Mouse (Mus musculus) spleen, embryonic (tissue): Measurements from ENCODE around the gene Exoc7.

Experiments used
- CTCF ChIA-PET: fragments of 350-600 bp; sonication (Branson Sonifier 250); formaldehyde crosslinking; loops from one replicate; lab custom pipeline; 2022; lab: Charles Lee

Gene Exoc7

DNA sequence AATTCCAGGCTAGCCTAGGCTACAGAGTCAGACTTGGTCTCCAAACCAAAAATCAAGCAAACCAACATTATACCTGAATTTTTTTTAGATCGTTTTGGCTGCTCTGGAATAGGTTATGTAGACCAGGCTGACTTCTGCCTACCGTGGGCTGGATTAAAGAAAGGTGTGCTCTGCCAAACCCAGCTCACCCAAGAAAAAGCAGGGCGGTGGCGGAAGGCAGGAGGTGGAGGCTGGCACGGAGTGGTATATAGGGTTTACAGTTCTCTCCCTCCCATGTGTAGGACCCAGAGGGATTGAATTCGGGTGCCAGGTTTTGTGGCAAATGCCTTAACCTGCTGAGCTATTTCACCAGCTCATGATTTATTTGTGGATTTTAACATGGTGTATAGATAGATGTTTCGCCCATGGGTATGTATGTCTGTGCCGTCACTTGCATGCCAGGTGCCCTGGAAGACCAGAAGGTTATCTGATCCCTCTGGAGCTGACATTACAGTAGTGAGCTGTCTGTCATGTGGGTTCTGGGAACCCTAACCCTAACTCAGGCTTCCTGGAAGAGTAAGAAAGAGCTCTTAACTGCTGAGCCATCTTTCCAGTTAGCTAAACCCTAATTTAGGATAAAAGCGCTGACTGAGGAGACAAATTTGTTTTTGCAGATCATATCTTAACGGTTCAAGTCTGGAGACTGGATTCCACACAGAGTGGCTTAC, at the start of gene Exoc7:
Gene Exoc7 (minus strand): TSS at position 215 of the 707 bp plus-strand sequence.
- CTCF ChIA-PET, result interaction anchor here (1.1 kb wide), 1 partner anchor 157 kb away, joined by 3 read pairs; no protein-coding TSS in a partner anchor

DNA sequence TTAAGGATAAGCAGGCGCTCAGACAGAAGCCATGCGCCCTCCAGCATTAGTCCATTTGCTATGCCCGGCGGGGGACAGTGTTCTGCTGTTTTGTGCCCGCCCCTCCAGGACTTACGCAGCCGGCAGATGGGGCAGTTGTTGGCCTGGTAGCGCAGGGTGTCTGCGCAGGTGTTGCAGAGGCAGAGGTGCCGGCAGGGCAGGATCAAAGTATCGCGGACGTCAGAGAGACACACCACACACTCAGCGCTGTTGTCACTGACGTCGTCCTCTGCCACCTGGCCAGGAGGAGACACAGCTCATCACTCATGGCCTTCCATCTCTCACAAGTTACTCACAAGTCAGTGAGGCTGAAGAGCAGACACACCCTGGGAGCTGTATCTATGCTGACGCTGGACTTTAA, 47.5 kb upstream of the Exoc7 start:
- CTCF ChIA-PET, result no interaction called here

DNA sequence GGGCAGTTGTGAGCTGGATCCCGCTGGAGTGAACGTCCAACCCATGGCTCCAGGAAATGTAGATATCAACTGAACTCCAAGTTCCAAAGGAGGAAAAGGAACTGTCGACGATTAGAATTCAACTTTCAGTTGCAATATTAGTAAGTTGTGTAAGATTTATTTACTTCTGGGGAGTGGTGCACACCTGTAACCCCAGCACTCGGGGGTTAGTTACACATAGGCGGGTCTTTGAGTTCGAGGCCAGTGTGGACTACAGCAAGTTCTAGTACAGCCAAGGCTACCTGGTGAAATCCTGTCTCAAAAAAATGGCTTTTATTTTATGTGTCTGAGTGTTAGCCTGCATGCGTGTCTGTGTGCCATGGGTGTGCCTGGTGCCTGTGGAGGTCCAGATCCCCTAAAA, 46.5 kb upstream of the Exoc7 start:
- CTCF ChIA-PET, result no interaction called here

DNA sequence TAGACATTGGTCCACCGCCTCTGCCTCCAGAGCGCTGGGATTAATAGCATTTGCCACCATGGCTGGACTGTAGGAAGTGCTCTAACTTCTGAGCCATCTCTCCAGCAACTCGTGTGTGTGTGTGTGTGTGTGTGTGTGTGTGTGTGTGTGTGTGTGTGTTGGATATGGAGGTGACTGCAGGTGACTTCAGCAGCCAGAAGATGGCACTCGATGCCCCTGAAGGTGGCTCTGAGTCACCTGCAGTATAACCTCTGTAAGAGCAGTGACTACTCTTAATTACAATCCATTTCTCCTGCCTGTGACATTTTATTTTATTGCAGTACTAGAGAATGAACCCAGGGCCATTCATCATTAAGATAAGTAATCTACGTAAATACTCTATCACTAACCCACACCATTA, 44.3 kb upstream of the Exoc7 start:
- CTCF ChIA-PET, result no interaction called here

DNA sequence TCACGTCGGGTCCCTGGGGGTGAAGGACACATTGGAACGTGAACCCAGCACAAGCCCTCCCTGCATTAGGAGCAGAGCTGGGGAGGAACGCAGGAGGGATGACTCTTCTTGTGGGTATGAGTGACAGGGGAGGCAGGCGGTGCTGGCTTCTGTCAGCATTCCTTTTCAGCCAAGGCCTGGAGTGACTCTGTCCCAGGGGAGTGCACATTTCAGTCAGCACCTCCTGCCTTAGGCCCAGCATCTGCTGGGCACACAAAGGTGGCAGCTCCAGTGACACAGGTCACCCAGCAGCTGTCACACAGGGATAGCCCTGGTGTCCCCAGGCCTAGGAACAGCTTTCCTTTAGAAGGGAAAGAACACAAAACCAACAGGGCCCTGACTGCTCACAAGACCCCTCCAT, 40.9 kb upstream of the Exoc7 start:
- CTCF ChIA-PET, result interaction anchor here (0.6 kb wide), 1 partner anchor 327 kb away, joined by 3 read pairs; no protein-coding TSS in a partner anchor

DNA sequence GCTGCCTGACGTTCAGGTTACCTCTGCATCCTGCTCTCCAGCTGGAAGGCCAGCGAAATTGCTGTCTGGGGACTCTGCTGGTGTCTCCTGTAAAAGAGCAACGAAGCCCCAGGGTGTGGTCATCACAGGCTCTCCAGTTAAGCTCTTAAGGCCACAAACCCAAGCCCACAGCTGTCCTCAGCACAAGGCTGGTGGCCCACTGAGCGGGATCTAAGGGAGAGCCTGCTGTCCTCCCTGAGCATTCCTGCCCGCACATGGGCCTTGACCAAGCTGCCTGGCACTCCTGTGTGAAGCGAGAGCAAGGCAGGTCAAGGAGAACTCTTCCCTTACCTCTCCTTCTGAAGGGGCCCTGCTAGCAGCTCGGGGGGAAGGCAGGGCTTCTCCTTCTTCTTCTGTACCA, 40.0 kb upstream of the Exoc7 start:
- CTCF ChIA-PET, result no interaction called here

DNA sequence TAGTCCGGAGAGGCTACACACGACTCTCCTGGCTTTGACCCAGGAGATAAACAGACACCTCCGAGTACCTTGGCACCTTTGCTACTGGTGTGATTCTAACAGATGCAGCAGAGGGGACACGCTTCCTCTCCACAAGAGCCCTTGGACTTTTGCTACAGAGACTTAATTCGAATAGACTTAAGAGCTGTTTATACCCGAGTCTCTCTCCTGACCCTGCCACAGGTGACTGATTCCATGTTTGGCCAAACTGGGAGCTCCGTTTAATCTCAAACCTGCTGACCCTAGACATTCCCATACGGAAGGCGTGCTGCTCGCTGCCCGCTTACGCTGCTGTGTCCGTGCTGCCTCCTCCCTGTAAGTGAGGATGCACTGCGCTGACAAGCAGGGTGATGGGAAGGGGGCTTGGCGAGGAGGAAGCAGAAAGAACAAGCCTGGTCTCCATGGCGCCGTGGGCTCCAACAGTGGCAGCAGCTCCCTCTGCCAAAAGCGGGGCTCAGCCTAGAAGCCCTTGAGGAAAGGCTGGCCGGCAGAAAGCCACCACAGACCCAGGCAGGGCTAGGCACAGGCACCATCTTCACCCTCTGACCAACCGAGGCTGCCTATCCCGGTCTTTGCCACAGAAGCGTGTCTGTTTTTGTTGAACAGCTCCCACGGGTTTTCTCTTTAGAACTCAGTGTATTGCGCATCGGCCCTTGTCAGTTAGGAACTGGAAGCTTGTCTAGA, 35.2 kb upstream of the Exoc7 start:
- CTCF ChIA-PET, result interaction anchor here (0.6 kb wide), 1 partner anchor 101 kb away, joined by 3 read pairs; no protein-coding TSS in a partner anchor

DNA sequence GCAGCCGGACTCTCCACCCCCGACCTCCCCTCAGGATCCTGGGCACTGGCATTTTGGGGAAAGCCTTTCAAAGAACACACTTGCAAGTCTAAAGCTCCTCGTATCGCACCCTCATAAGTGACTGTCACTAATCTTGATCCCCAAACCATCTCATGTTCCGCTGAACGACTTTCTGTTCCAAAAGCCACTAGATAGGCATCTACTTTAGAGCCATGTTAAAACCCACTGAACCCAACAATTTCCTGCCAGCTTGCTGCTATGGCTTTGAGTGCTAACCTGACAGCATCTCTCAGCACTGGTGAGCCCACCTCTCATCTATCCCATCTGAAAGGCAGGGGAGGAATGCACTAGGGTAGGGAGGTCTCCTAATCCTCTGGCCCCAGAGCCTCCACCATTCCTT, 30.5 kb upstream of the Exoc7 start:
- CTCF ChIA-PET, result no interaction called here

DNA sequence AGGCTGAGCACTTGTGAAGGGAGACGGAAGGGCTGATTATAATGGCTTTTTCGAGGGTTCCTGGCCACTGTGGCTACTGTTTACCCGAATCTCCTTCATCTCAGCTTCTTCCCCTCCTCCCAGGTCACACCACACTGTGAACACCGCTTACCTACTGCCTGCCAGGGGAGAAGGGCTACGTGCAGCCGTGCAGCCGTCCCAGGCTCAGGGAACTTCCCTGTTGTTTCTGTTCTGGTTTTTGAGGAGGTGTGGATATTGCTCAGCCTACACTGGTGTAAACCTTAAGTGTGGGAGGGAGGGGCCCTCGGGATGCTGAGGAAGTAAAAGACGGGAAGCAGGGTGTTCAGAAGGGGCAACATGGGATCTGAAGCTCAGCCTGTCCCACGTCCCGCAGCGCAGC, 30.0 kb upstream of the Exoc7 start:
- CTCF ChIA-PET, result no interaction called here

DNA sequence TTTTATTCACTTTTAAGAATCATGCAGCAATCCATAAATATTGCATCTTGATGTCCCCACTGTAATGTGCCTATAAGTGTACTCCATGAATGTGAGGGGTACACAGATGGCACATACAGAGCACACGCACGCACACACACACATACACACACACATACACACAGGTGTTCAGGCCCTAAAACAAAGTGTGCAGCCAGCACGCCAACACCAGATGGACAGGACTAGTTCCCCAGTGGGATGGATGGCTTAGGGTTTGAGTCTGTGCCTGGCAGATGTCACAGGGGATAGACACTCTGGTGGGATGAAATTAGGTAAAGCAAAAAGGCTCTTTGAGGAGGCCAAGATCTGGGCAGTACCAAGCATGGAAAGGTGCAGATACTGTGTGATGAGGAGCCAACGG, 29.4 kb upstream of the Exoc7 start:
- CTCF ChIA-PET, result no interaction called here

DNA sequence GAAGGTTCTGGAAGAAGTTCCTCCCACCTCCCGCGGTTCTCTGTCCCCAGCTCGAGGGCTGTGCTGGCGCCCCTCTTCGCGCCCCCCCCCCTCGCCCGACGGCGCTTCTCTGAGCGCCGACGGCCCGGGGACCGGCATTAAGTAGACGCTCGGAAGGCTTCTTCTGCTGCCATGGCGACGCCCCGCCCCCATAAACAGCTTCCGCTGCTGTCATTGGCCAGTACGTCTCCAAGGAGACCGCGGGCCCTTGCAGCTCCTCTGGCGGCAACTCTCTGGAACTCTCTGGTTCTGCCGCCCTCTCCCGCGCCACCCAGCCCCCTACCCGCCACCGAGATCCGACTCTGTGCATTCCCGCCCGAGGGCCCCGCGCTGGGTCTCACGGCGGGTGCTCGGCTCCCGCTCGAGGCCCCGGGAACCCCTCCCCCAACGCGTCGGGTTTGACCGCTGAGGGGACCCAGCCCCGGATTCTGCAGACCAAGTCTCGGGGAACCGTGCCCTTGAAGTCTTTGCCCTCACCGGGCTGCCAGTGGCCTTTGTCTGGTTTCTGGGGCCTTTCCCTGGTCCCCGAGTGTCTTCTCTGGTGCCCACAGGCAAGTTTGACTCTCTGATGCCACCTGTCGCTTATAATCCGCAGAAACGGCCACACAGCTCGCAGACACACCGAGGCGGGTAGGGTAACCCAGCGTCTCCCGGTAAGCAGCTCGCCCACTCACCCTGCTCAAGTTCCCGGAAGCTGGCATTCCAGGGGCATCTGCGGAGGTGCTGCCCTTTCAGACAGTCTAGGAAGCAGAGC, 28.4 kb upstream of the Exoc7 start, which contains the start of gene Foxj1:
Gene Foxj1 (minus strand): TSS at position 156 of the 793 bp plus-strand sequence.
- CTCF ChIA-PET, result interaction anchor here (0.6 to 0.7 kb wide), 2 partner anchors 16 to 1653 kb away, joined by 3 to 4 read pairs; no protein-coding TSS in a partner anchor

DNA sequence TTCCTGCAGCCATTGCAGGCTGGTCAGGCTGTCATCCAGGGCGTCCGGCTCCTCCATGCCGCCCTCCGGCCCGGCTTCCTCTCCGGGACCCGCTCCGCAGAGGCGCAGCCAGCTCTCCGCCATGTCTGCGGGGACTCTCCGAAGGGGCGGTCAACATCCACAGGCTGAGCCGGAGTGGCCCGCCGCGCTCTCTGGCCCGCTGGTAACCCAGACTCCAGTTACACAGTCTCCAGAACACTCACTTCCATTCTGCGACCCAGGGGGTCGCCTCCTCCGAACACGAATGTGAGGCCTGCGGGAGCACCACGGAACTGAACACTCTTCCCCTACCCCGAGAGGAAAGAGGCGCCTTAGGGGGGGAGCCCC, 27.4 kb upstream of the Exoc7 start:
- CTCF ChIA-PET, result no interaction called here

DNA sequence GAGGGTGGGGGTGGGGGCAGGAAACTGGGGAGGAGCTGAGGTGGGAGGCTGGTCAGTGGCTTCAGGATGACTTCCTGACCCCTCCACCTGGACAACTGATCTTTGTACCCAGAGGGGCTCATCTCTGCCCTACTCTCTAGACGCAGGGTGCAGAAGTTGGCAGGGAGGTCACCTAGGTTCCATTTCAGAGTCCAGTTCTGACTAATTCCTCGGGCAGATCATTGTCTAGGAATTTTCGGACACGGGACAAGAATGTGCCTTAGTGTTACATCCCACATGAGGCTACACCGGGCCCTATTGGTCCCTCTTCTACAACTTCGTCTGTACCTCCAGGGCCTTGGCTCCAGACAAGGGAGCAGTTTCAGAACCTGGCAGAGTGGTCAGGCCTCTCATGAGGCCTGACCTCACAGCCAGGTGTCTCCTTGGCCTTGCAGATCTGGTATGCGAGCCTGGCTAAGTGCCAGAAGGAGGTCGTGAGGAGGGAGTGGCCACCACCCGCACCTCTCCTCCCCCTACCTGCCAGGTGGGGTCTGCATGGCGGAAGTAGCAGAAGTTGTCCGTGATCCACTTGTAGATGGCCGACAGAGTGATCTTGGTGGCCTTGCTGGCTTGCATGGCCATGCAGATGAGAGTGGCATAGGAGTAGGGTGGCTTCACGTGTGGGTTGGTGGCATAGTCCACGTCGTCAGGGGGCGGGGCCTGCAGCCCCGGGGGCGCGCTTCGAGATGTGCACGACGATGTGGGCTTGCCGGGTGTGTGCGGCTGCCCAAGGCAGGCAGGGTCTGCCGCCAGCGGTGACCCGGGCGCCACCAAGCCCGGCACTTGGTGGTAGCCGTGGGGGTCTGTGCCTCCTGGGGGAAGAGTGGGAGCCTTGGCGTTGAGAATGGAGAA, 26.7 kb upstream of the Exoc7 start:
- CTCF ChIA-PET, result no interaction called here

DNA sequence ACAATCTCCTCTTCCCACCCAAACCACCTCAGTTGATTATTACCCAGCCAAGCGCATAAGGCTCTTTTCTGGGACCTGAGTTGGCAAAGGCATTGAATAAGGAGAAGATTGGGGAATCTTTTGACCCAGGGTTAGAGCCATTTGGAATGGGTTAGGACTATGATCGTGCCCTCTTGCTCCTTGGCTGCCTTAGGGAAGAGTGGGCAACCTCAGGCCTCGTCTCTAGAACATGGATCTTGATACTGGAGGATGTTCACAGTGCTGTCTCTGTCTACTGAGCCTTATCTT, 25.9 kb upstream of the Exoc7 start:
- CTCF ChIA-PET, result interaction anchor here (0.6 kb wide), 1 partner anchor 66 kb away, joined by 3 read pairs; no protein-coding TSS in a partner anchor

DNA sequence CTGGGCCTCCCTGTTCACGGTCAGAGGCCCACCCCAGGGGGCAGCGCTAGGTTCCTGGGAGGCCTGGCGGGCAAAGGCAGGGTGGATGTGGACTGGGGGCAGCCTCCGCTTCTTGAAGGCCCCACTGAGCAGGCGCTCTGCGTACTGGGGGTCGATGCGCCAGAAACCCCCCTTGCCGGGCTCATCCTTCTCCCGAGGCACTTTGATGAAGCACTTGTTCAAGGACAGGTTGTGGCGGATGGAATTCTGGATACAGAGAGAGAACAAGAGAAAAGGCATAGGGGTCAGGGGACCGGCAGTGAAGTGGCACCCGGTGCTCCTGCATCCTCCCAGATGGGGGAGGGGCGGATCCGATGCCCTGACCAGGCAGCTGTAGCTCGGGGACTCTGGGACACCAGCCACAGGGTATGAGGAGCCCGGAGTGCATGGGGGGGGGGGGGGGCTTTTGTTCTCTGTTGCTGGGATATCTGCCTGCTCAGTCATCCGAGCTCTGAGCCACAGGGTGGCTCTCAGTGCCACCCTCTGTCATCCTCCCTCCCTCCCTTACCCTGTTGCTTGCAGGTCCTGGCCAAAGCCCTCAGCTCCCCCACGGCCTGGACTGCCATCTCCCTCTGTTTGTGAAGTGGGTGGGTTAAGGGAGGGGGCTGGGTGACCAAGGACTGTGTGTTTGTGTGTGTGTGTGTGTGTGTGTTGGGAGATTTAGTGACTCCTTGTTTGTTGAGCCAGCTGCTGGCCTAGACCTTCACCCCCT, 25.4 kb upstream of the Exoc7 start:
- CTCF ChIA-PET, result interaction anchor here (0.6 kb wide), 1 partner anchor 66 kb away, joined by 3 read pairs; no protein-coding TSS in a partner anchor

DNA sequence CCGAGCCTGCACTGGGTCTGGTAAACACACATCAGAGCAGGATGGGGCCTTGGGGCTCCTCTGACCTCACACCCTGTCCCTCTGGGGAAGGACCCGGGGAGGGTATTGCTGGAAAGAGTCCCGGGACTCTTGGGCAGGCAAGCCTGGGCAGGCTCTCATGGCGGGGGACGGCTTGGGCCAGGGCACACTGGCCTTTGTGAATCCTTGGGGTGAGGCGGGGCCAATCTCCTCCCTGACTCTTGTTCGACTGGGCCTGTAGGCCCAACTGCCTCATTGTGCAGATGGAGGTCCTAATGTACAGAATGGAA, 23.1 kb upstream of the Exoc7 start:
- CTCF ChIA-PET, result no interaction called here

DNA sequence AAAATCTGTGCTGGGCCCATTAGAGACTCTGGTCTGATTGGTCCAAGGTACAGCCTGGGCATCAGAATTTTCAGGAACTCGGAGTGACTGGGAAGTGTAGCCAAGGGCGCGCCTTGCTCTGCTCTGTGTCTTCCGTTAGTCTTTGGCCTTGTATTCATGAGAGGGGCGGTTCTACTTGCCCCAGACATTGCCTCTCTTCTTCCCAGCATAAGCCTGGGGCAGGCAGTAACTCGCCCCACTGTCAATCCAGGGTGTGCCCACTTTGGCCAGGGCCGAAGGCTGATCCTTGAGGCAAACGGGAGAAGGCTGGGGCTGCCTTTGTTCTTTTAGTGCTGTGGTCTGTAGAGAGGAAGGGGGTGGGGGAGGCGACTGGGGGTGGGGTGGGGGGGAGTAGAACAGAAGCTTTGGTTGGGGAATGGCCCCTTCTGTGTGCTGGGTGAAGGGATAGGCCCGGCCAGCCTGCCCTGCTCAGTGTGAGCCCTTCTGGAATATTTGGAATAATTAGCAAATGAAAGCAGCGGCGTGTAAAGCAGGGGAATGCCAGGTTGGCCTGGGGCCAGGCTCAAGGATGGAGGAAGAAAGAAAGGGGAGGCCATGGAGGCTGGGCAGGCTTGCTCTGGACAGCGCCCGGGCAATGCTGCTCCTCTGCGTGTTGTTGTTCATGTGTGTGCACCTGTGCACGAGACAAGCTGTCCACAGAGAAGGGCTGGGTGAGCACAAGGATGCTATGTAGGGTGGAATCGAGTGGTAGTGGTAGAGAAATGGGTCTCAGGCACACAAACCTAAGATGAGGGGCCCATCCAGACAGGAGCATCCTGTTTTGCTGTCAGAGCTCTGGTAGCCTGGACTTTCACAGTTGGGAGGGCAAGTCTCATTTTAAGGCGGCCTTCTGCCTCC, 22.5 kb upstream of the Exoc7 start:
- CTCF ChIA-PET, result no interaction called here

DNA sequence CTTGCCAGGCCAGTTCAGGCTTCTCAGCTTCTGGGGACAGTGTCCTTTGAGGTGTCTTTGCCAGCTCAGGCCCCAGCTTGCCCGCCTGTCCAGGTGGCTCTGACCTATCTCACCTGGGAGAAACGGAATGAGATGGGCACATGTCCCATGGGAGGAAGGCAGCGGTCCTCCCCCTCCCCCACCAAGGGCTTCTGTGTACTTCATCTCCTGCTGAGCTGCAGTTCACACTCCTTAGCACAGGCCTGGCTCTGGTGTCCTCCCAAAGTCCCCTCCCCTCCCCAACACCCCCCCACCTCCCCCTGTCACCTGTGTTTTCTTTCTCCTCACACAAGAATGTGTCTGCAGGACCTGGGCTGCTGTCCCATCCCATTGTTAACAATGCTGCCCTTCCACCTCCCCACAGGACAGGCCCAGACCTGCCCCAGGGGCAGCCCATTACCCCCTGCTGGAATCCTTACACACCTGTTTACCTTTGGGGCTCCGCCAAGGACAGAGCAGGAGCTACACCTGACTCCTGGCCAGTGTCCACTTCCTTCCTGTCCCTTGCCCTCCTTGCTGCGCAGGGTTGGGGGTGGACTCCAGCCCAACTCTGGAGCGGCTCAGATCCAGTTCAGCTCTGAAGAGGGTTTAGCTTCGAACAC, 20.1 kb upstream of the Exoc7 start:
- CTCF ChIA-PET, result no interaction called here
